Mouse (Mus musculus) hindbrain, embryonic 11.5 days (tissue): ENCODE measurements around the gene Tmem132d. TPM values are rescaled to one million over a fixed set of nuclear protein-coding genes. Genes with fewer than 3 reads are reported as not detected.
"Not testable (repeated sequence)": the region's sequence is repeated elsewhere in the genome, so short reads cannot be mapped to it uniquely, and the experiment has no call there.

Experiments used
- ATAC-seq: fragments of 200-750 bp; cut with Nextera tagmentation; 2 replicates; pipeline ENCODE4 v1.8.0; 2017; ENCODE audit warnings: mild to moderate bottlenecking, moderate TSS enrichment, moderate library complexity; ENCODE audit not compliant: low FRiP score
- DNase-seq: peaks from one replicate; pipeline ENCODE4 v3.0.0-alpha.2; 2015; ENCODE audit warnings: low spot score
- H3K27ac ChIP-seq: fragments of 300-500 bp; sonication (generic); 2 replicates; pipeline ENCODE4 v1.5.1; 2014; ENCODE audit warnings: mild to moderate bottlenecking, low read depth, low read length
- H3K27me3 ChIP-seq: fragments of 300-500 bp; sonication (generic); 2 replicates; pipeline ENCODE4 v1.6.1; 2014; ENCODE audit warnings: mild to moderate bottlenecking, low read length, moderate library complexity, mixed read lengths; ENCODE audit not compliant: control insufficient read depth, insufficient read depth
- H3K36me3 ChIP-seq: fragments of 300-500 bp; sonication (generic); 2 replicates; pipeline ENCODE4 v1.6.1; 2014; ENCODE audit warnings: mild to moderate bottlenecking, low read length, moderate library complexity, mixed read lengths; ENCODE audit not compliant: control insufficient read depth, insufficient read depth
- H3K4me1 ChIP-seq: fragments of 300-500 bp; sonication (generic); replicated peaks from 2 replicates; pipeline ENCODE4 v1.6.1; 2014; ENCODE audit warnings: low read length, mixed read lengths; ENCODE audit not compliant: control insufficient read depth, insufficient read depth
- H3K4me2 ChIP-seq: fragments of 300-500 bp; sonication (generic); replicated peaks from 2 replicates; pipeline ENCODE4 v1.6.1; 2014; ENCODE audit warnings: mild to moderate bottlenecking, low read depth, low read length
- H3K4me3 ChIP-seq: fragments of 300-500 bp; sonication (generic); 2 replicates; pipeline ENCODE4 v1.5.1; 2014; ENCODE audit warnings: low read depth, low read length
- H3K9ac ChIP-seq: fragments of 300-500 bp; sonication (generic); 2 replicates; pipeline ENCODE4 v1.6.1; 2014; ENCODE audit warnings: low read depth, low read length
- H3K9me3 ChIP-seq: fragments of 300-500 bp; sonication (generic); 2 replicates; pipeline ENCODE4 v1.6.1; 2016; ENCODE audit warnings: low read length; ENCODE audit not compliant: control insufficient read depth
- WGBS: fragments of 180-500 bp; shearing (Covaris S2); extraction: QIAGEN DNeasy Blood & Tissue Kit; methylation state at CpG from one replicate; pipeline ENCODE4 v1.1.7; 2014; 5-methylcytosine and 5-hydroxymethylcytosine counted together
- polyA plus RNA-seq: library from polyadenylated mRNA; unstranded; fragments of >200 nt; fragmentation: Nextera tagmentation; extraction: Ambion mirVana; gene quantifications from 2 replicates; pipeline ENCODE4 v1.2.1, GENCODE M21; 2014

Tmem132d gene
- polyA plus RNA-seq, 1 experiment from 2014 or later: 0.63 TPM

DNA sequence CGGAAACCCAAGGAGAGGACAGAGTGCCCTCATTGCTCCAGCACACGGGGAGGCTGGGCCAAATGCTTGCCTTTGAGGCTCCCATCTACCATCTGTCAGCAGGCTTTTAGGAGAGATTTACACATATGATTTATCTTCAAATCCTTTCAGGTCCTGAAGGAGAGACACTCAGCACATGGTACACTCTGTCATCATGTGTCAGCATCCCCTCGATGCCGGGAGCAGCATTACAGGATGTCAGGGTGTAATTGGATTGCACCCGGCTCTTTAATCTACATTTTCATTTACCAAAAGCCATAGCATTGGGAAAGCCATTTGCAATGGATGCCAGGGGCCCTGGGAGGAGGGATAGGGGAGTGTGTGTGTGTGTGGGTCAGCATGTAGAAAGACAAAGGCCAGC, 651.7 kb downstream of the Tmem132d start:
- no peaks in the 10 kb centered on the region for H3K36me3 ChIP-seq
- H3K9me3 ChIP-seq: no peaks in the 10 kb centered on the region; the same call in 1 of the 2 replicates
- ATAC-seq: no peak
- H3K27me3 ChIP-seq: no peaks in the 10 kb centered on the region
- H3K4me3 ChIP-seq: no peak overlapping the region
- DNase-seq: no peak
- 66% methylated on average over 5 of the region's 5 CpGs for WGBS
- H3K9ac ChIP-seq: no peak overlapping the region
- no peak overlapping the region for H3K27ac ChIP-seq
- H3K4me1 ChIP-seq: no peaks in the 10 kb centered on the region; the same call in 1 of the 2 replicates
- no peak overlapping the region for H3K4me2 ChIP-seq

DNA sequence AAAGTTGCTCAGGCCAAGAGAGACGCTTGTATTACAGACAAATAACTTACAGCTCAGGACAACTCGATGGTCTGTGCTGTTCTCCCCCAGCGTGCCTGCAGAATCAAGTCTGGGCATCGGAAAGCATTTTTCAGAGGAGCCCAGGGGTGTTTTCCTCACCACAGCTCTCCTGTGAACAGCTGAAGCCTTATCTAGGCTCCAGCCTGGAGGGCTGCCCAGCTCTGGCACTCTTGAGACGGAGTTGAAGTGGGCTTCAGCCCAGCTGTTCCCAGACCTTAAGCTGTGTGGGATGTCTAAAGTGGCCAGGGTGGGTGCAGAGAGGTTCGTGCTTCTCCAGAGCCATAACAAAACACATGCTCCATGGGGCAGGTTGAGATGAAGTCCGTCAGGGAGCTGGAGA, 657.1 kb downstream of the Tmem132d start:
- Histone ChIP-seq H3K9ac (no peak overlapping the region), H3K4me1 (no peaks in the 10 kb centered on the region), H3K27ac (no peak overlapping the region), H3K4me2 (no peak overlapping the region), H3K9me3 (no peaks in the 10 kb centered on the region), H3K4me3 (no peak overlapping the region), H3K36me3 (no peaks in the 10 kb centered on the region), H3K27me3 (no peaks in the 10 kb centered on the region)
- 77% methylated on average over 7 of the region's 7 CpGs for WGBS
- ATAC-seq (no peak), DNase-seq (no peak)

DNA sequence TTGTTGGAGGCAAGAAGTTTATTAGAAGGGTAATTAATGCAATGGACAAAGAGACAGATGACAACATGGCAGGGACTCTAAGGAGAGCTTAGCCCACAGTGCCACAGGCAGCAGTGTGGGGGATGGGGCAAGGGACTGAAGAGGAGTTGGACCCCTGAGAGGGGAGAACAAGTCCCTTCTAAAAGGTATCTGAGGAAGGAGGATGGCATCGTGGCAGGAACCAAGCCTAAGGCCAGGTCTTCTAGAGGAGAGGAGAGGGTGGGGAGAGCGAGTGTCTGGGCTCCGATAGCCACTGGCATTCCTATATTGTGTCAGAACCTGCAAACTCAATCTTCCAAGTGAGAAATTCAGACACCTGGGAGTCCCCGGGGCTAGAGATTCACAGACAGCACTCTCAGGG, 674.3 kb downstream of the Tmem132d start:
- no peak overlapping the region for H3K27ac ChIP-seq
- H3K4me1 ChIP-seq: no peaks in the 10 kb centered on the region
- no peaks in the 10 kb centered on the region for H3K27me3 ChIP-seq
- no peak overlapping the region for H3K4me3 ChIP-seq
- H3K9ac ChIP-seq: no peak overlapping the region
- no peaks in the 10 kb centered on the region for H3K9me3 ChIP-seq
- no peak overlapping the region for H3K4me2 ChIP-seq
- no peaks in the 10 kb centered on the region for H3K36me3 ChIP-seq
- DNase-seq: no peak
- no peak for ATAC-seq
- 73% methylated on average over 4 of the region's 4 CpGs for WGBS

DNA sequence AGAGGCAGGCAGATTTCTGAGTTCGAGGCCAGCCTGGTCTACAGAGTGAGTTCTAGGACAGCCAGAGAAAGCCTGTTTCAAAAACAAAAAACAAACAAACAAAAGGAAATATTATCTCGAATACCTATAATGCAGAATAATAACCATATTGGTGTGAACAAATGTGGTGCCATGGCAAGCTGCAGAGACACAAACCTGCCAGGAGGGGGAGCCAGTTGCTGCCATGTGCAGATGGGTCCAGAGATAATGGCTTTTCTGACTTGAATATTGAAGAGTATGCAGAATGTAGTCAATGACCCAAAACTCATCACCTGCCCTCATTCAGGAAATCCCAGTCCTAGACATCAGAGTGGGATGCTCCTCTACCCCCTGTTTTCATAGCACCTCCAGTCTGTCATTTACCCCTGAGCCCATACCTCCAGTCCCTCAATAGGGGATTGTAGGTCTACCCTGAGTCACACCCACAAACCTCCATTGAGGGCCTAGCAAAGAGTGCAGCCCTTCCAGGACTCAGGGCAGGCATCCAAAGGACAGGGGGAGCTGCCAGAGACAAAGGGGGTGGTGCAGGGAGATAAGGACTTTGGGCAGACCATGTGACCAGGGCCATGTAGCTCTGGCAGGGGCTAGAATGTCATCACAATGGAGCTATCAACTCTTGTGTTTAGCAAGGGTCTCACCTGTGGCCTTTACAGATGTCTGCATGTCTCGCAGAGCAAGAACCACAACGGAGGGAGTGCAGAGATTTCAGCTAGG, 676.0 kb downstream of the Tmem132d start:
- ATAC-seq: no peak
- DNase-seq: no peak
- Histone ChIP-seq H3K9me3 (no peaks in the 10 kb centered on the region), H3K4me3 (no peak overlapping the region), H3K9ac (no peak overlapping the region), H3K4me2 (no peak overlapping the region), H3K27ac (no peak overlapping the region), H3K27me3 (no peaks in the 10 kb centered on the region), H3K4me1 (no peaks in the 10 kb centered on the region), H3K36me3 (no peaks in the 10 kb centered on the region)
- WGBS: 88% methylated on average over 4 of the region's 4 CpGs

DNA sequence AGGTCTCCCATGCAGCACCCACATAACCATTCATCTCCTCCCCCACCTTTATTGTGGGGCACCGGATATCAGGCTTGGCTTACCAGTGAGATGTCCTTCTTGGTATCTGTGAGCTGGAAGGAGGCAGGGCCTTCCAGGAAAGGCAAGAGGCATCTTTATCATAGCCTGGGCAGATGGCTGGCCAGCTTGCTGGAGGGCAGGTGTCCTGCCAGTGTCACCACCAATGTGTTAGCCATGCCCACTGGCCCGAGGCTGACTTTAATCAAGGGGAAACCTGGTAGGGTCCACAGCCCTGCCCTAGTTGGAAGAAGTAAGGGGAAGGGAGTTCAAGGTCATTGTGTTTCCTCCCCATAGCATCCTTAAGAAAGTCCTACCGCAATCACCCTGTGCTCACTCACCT, 676.9 kb downstream of the Tmem132d start:
- Histone ChIP-seq H3K9ac (no peak overlapping the region), H3K4me2 (no peak overlapping the region), H3K27ac (no peak overlapping the region), H3K36me3 (no peaks in the 10 kb centered on the region), H3K4me1 (no peaks in the 10 kb centered on the region), H3K4me3 (no peak overlapping the region), H3K9me3 (no peaks in the 10 kb centered on the region), H3K27me3 (no peaks in the 10 kb centered on the region)
- ATAC-seq: no peak
- DNase-seq: no peak
- 87% methylated on average over 3 of the region's 3 CpGs for WGBS

DNA sequence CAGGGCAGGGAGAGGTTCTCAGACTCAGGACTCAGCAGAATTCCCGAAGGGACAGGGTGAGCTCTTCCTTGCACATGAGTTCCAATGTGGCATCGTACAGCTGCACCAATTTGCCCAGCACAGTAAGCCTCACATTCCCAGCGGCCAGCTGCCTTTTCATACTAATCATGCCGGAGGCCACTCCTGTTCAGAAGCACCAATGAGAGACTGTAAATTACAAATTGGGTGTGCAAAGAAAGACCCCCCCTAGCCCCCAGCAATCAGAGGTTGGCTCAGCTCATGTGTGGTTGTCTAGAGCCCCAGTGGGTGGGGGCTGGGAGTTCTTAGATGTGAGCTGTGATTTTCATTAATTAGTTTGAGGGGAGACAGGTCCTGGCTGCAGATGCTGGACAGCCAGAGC, 677.3 kb downstream of the Tmem132d start:
- Histone ChIP-seq H3K36me3 (no peaks in the 10 kb centered on the region), H3K4me1 (no peaks in the 10 kb centered on the region), H3K4me2 (no peak overlapping the region), H3K27ac (no peak overlapping the region), H3K27me3 (no peaks in the 10 kb centered on the region), H3K4me3 (no peak overlapping the region), H3K9me3 (no peaks in the 10 kb centered on the region), H3K9ac (no peak overlapping the region)
- DNase-seq: no peak
- no peak for ATAC-seq
- 80% methylated on average over 4 of the region's 4 CpGs for WGBS

DNA sequence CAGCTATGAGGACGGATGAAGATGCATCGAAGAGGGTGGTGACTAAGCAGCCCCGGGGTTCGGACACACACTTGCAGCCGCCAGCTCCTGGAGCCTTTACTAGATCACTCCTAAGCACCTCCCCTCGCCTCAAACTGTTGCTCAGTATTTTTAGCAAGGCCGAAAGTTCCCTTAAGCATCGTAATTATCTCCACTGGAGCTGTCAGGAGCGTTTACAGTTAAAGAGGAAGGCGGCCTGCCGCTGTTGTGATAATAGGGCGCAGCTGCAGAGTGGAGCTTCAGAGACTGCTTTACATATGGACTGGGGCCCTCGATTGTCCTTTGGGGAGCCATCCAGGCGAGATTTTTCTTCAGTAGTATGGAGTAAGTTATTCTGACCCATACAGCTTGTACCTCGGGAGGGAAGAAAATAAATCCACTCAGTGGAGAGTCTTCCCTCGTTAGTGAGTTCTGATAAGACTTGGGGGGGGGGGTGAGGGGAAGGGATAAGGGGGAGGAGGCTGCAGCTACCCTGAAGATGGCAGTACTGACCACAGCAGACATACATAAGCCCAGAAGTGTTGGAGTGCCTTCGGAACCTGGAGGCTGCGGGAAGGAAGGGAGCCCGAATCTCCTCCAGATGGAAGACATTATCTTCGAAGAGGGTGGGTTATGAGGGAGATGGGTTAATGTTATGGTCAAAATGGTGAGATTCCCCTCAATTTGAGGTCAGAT, 681.5 kb downstream of the Tmem132d start:
- no peak for ATAC-seq
- Histone ChIP-seq H3K4me3 (no peak overlapping the region), H3K27ac (no peak overlapping the region), H3K4me1 (no peaks in the 10 kb centered on the region), H3K36me3 (no peaks in the 10 kb centered on the region), H3K4me2 (no peak overlapping the region), H3K9me3 (no peaks in the 10 kb centered on the region), H3K27me3 (no peaks in the 10 kb centered on the region), H3K9ac (no peak overlapping the region)
- peak; percentile 34 for DNase-seq
- 32% methylated on average over 20 of the region's 20 CpGs for WGBS

DNA sequence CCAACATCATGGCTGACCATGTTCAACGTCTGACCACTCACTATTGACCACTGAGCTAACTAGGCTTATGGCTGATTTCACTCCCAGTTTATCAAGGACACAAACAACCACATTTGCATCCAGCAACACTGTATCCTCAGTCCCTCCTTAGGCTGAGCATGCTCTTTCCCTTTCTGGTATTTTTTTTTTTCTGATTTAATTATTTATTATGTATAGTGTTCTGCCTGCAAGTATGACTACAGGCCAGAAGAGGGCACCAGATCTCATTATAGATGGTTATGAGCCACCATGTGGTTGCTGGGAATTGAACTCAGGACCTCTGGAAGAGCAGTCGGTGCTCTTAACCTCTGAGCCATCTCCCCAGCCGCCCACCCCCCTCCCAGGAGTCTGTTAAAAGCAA, 683.3 kb downstream of the Tmem132d start:
- not testable (repeated sequence) for DNase-seq, H3K4me1 ChIP-seq, H3K27ac ChIP-seq, ATAC-seq, H3K9ac ChIP-seq, H3K9me3 ChIP-seq, H3K27me3 ChIP-seq, H3K4me3 ChIP-seq, H3K4me2 ChIP-seq, H3K36me3 ChIP-seq
- WGBS: 89% methylated on average over 3 of the region's 3 CpGs

DNA sequence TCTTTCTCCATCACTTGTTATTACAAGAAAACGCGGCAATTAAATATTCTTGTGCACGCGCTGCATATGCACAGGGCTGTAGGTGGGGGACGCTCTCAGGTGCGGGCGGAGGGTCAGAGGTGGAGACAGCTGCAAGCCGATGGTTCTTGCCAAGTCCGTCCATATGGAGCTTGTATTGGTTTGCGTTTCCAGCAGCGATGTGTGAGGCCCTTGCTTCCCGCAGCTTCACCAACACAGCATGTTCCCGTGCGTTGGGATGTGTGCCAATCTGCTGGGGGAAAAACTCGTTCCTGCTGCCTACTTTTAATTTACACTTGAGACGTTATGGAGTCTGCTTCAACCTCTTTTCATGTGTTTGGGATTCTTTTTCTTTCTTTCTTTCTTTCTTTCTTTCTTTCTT, 691.5 kb downstream of the Tmem132d start:
- H3K4me2 ChIP-seq: no peak overlapping the region
- no peaks in the 10 kb centered on the region for H3K27me3 ChIP-seq
- ATAC-seq: no peak
- H3K27ac ChIP-seq: no peak overlapping the region
- H3K4me3 ChIP-seq: no peak overlapping the region
- H3K9ac ChIP-seq: no peak overlapping the region
- no peak for DNase-seq
- H3K9me3 ChIP-seq: no peaks in the 10 kb centered on the region
- H3K36me3 ChIP-seq: no peaks in the 10 kb centered on the region
- 91% methylated on average over 16 of the region's 16 CpGs for WGBS
- no peaks in the 10 kb centered on the region for H3K4me1 ChIP-seq
